Mouse (Mus musculus): Measurements from ENCODE around the gene Mns1.

GRCm38 (mm10) chr9:72458233-72458632 lies 20.4 kb downstream of the Mns1 start:
- TF ChIP-seq CTCF (IDR thresholded peaks at IDR 0.05; ENCODE audit: borderline replicate concordance, control insufficient read depth, extremely low read depth, insufficient read depth, low read length, poor library complexity) (peak; percentile 44; the same call in 1 of the 2 replicates), POLR2A (IDR thresholded peaks at IDR 0.05; ENCODE audit: control insufficient read depth, extremely low read depth, insufficient read depth, low read length, poor library complexity) (no peak)
